Mouse (Mus musculus) midbrain, embryonic 15.5 days (tissue): Measurements from ENCODE around the gene Sorbs1. TPM values are rescaled to one million over a fixed set of nuclear protein-coding genes. Genes with fewer than 3 reads are reported as not detected.

Experiments used
- ATAC-seq: fragments of 200-750 bp; cut with Nextera tagmentation; replicated peaks from 2 replicates; pipeline ENCODE4 v1.8.0; 2017; ENCODE audit warnings: moderate TSS enrichment
- H3K27ac ChIP-seq: fragments of 300-500 bp; sonication (generic); 2 replicates; pipeline ENCODE4 v1.5.1; 2015; ENCODE audit warnings: mild to moderate bottlenecking, inconsistent platforms
- H3K27me3 ChIP-seq: fragments of 300-500 bp; sonication (generic); replicated peaks from 2 replicates; pipeline ENCODE4 v1.6.1; 2015; ENCODE audit warnings: inconsistent platforms
- H3K36me3 ChIP-seq: fragments of 300-500 bp; sonication (generic); replicated peaks from 2 replicates; pipeline ENCODE4 v1.6.1; 2015; ENCODE audit warnings: inconsistent platforms
- H3K4me1 ChIP-seq: fragments of 300-500 bp; sonication (generic); 2 replicates; pipeline ENCODE4 v1.6.1; 2015; ENCODE audit warnings: inconsistent platforms
- H3K4me2 ChIP-seq: fragments of 300-500 bp; sonication (generic); 2 replicates; pipeline ENCODE4 v1.6.1; 2015; ENCODE audit warnings: inconsistent platforms, mild to moderate bottlenecking, moderate library complexity
- H3K4me3 ChIP-seq: fragments of 300-500 bp; sonication (generic); 2 replicates; pipeline ENCODE4 v1.5.1; 2015; ENCODE audit warnings: mild to moderate bottlenecking, inconsistent platforms
- H3K9ac ChIP-seq: fragments of 300-500 bp; sonication (generic); 2 replicates; pipeline ENCODE4 v1.6.1; 2015; ENCODE audit warnings: mild to moderate bottlenecking, inconsistent platforms
- H3K9me3 ChIP-seq: fragments of 300-500 bp; sonication (generic); 2 replicates; pipeline ENCODE4 v1.6.1; 2016; ENCODE audit warnings: inconsistent platforms
- WGBS: fragments of 180-500 bp; shearing (Covaris S2); methylation state at CpG from one replicate; pipeline ENCODE4 v1.1.7; 2015; ENCODE audit warnings: mixed read lengths; 5-methylcytosine and 5-hydroxymethylcytosine counted together
- polyA plus RNA-seq: library from polyadenylated mRNA; unstranded; fragments of >200 nt; fragmentation: Nextera tagmentation; extraction: Ambion mirVana; gene quantifications from 2 replicates; pipeline ENCODE4 v1.2.1, GENCODE M21; 2015

Gene Sorbs1
- polyA plus RNA-seq, 1 experiment from 2014 or later: 93.9 TPM

DNA sequence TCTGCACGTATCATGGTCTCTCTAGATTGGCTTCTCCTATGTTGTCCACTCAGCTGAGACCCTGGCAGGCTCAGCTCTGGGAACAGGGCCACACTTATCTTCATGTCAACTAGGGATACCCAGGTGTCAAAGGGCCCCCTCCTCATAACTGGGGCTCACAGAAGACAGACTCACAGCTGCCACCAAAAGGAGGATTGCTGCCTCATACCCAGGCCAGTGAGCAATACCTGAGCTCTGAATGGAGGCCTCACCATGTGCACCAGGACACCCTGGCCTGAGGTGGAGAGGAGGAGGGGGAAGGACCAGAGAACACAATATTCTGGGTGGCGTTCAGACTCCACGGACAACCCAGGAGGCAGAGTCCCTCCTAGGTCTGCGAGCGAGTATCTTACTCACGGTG is 219.8 kb downstream of the Sorbs1 start:
- no peak overlapping the region for H3K9ac ChIP-seq
- WGBS: 96% methylated on average over 6 of the region's 6 CpGs
- H3K4me1 ChIP-seq: no peaks in the 10 kb centered on the region
- H3K4me2 ChIP-seq: no peak overlapping the region
- no peaks in the 10 kb centered on the region for H3K9me3 ChIP-seq
- 0 out of 2 replicates have a peak, but pooled peaks cover 4% of the 10 kb centered on the region for H3K36me3 ChIP-seq
- no peak overlapping the region for H3K27ac ChIP-seq
- no peak overlapping the region for H3K4me3 ChIP-seq
- H3K27me3 ChIP-seq: no peaks in the 10 kb centered on the region
- ATAC-seq: no peak

DNA sequence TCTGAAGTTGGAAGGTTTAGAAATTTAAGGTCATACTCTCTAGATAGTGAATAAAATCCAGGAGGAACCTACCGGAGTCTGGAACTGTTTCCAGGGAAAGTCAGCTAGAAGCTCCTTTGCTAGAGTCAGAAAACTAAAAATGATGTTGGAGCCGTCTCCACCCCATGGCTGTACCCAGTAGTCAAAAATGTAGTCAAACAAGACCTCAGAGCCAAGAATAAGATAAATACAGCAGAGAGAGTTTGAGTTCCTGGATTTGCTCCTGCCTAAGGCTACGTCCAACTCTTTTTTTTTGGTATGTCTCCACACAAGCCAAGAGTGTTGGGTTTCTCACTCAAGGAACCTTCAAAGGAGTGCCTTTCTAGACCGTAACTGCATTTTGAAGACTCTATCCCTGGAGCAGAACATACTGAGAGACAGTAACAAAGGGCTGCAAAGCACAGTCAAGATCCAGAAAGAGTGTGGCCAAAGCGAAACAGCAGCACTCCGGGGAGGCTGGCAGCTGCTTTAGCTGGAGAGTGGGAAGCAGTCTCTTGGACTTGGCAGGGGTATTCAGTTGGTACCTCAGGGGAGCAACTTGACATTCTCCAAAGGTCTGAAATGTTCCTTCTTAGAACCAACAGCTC is 223.4 kb downstream of the Sorbs1 start:
- Histone ChIP-seq H3K27me3 (no peaks in the 10 kb centered on the region), H3K4me2 (no peak overlapping the region), H3K27ac (no peak overlapping the region), H3K4me1 (no peaks in the 10 kb centered on the region), H3K9ac (no peak overlapping the region), H3K4me3 (no peak overlapping the region), H3K36me3 (0 out of 2 replicates have a peak, but pooled peaks cover 4% of the 10 kb centered on the region), H3K9me3 (no peaks in the 10 kb centered on the region)
- 86% methylated on average over 6 of the region's 6 CpGs for WGBS
- ATAC-seq: no peak

DNA sequence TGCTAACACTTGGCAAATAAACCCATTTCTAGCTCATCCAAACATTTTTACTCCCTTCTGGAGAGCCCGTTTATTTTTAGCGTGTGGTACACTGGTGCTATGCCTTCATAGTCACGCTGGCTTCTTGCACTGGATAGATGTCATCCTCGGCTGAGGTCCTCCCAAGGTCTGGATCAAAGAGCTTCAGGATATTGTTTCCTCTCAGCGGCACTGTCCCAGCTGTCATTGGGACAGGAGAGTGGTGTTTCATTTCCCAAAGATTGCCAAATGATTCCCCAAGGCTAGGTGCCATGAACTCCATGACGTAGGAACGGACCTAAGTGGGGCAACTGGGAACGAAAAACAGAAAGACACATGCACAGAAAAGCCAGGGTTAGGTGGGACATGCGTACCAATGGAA is 225.2 kb downstream of the Sorbs1 start:
- no peak for ATAC-seq

DNA sequence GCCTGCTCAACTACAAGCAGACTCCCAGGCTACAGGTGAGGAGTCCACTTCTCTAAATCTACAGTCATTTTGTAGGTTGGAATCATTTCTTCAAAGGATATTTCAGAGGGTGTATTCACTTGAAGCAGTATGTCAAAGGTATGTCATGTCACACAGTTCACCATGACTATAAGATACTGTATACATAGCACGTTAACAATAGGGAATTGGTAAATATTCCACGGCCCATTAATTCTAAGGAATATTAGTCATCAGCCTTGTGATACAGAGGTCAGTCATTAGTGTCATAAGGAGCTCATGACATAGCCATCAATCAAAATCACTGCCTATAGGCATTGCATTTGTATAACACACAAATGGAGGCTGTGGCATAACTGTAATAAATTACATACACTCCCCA is 228.9 kb downstream of the Sorbs1 start:
- Histone ChIP-seq H3K36me3 (no peaks in the 10 kb centered on the region), H3K27ac (no peak overlapping the region), H3K4me3 (no peak overlapping the region), H3K9ac (no peak overlapping the region), H3K4me2 (no peak overlapping the region), H3K9me3 (no peaks in the 10 kb centered on the region), H3K27me3 (no peaks in the 10 kb centered on the region), H3K4me1 (no peaks in the 10 kb centered on the region)
- ATAC-seq: no peak
- WGBS: 93% methylated on average over 2 of the region's 2 CpGs

More for the DNA sequence above, 225.2 kb downstream of the Sorbs1 start:
- Histone ChIP-seq H3K4me2 (no peak overlapping the region), H3K9ac (no peak overlapping the region), H3K27me3 (no peaks in the 10 kb centered on the region), H3K27ac (no peak overlapping the region), H3K9me3 (no peaks in the 10 kb centered on the region), H3K4me3 (no peak overlapping the region), H3K36me3 (no peaks in the 10 kb centered on the region), H3K4me1 (no peaks in the 10 kb centered on the region)
- WGBS: 95% methylated on average over 9 of the region's 9 CpGs

DNA sequence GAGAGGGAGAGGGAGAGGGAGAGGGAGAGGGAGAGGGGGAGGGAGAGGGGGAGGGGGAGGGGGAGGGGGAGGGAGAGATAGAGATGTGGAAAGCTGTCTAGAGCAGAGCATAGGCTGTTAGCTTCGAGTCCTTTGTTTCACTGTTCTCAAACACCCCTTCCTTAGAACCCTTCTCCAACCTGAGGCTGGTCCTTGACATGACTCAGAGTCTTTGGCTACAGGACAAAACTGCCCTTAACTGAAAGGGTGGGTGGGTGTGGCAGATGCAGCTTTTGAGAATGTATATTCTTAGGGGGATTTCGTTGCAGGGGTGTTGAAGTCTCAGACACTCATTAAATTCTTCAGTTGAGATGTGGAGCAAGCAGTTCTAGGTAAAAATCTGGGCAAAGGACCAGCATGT is 230.2 kb downstream of the Sorbs1 start:
- Histone ChIP-seq H3K27me3 (no peaks in the 10 kb centered on the region), H3K4me1 (no peaks in the 10 kb centered on the region), H3K9ac (no peak overlapping the region), H3K4me2 (no peak overlapping the region), H3K9me3 (no peaks in the 10 kb centered on the region), H3K27ac (no peak overlapping the region), H3K36me3 (no peaks in the 10 kb centered on the region), H3K4me3 (no peak overlapping the region)
- 72% methylated on average over 2 of the region's 2 CpGs for WGBS
- no peak for ATAC-seq

DNA sequence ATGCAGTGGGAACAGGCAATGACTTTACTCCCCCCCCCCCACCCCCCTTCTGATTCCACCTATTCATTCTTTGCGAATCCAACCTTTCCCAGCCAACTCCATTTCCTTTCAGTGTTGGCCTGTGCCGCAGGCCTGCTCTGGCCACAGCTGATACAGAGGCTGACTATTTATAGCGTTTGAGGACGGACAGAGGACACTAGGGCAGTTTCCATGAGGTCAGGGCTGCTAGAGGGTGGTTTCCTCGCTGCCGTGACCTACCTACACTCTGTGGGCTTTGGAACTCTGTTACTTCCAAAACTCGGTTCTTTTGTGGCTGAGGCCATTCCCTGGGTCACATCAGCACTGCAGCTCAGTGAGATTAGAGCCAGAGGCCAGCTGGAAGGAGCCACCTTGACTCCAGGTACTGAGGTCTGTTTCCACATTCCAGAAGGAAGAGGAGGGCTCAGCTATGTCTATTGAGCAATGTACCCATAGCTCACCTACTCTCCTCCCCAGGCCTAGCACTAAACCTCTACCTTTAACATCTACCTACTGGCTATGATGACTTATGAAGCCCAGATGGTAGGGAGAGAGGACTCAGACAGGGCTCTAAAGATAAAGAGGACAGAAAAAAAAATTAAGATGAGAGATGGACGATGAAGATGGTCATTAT is 235.1 kb downstream of the Sorbs1 start:
- Histone ChIP-seq H3K4me1 (no peaks in the 10 kb centered on the region), H3K4me3 (no peak overlapping the region), H3K27ac (no peak overlapping the region), H3K27me3 (no peaks in the 10 kb centered on the region), H3K9ac (no peak overlapping the region), H3K36me3 (no peaks in the 10 kb centered on the region), H3K9me3 (no peaks in the 10 kb centered on the region), H3K4me2 (no peak overlapping the region)
- WGBS: 90% methylated on average over 8 of the region's 8 CpGs
- ATAC-seq: no peak

DNA sequence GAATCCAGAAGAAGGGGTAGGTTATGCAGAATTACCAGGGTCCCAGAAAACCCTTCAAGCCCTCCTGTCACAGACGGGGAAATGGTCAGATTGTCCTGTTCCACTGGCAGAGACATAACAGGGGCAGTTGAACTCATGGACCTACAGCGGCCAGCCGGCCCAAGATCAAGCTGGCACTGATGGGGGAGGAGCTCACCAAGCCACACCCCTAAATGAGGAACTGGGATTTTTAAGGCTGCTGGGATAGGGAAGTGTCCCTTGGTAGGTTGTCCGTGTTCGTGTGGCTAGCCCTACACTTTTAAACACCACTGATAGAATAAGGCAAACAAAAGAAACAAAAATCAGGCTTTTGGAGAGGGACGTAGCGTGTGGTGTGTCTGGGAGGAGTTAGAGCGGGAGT is 236.1 kb downstream of the Sorbs1 start:
- H3K27me3 ChIP-seq: peaks cover 5% of the 10 kb centered on the region
- no peak overlapping the region for H3K4me3 ChIP-seq
- H3K9ac ChIP-seq: no peak overlapping the region
- 89% methylated on average over 8 of the region's 8 CpGs for WGBS
- H3K4me1 ChIP-seq: no peaks in the 10 kb centered on the region
- H3K36me3 ChIP-seq: no peaks in the 10 kb centered on the region
- no peaks in the 10 kb centered on the region for H3K9me3 ChIP-seq
- H3K4me2 ChIP-seq: no peak overlapping the region
- ATAC-seq: no peak
- H3K27ac ChIP-seq: no peak overlapping the region

DNA sequence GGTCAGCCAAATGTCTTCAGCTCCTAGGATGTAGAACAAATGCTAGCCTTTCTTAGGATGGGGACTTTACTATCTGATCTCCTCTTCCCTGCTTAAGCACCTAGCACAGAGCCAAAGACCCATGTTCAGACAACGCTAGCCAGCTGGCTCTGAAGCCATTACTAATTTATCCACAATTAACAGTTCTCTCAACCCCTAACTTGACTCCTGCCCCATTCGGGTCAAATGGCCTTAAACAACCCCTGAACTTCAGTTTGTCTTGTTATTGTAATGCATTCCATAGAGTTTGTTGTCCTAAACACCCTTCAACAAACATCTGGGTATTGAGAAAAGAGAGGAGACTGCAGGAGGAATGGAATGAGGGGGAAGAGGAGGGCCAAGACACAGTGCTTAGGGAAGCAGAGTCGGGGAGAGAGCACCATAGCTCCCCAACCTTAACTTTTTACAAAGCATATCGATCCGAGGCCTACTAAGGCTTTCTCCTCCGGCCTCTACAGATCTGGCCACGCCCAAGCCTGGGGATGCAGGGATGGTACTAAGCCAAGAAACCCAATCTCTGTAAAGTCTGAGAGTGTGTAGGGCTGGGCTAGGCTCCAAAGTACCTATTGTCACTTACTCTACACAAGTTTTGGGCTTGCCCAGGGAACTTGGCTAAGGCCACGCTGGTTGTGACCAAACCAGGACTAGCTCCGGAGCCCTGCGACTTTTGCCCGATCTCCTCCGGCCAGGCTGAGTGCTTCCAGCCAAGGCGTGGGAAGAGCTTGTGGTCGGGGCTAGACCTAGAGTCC is 238.0 kb downstream of the Sorbs1 start:
- no peak overlapping the region for H3K9ac ChIP-seq
- WGBS: 92% methylated on average over 14 of the region's 14 CpGs
- peaks cover 22% of the 10 kb centered on the region for H3K27me3 ChIP-seq
- no peak for ATAC-seq
- no peaks in the 10 kb centered on the region for H3K9me3 ChIP-seq
- H3K36me3 ChIP-seq: no peaks in the 10 kb centered on the region
- no peak overlapping the region for H3K4me2 ChIP-seq
- H3K4me3 ChIP-seq: no peak overlapping the region
- peaks cover 12% of the 10 kb centered on the region for H3K4me1 ChIP-seq
- H3K27ac ChIP-seq: no peak overlapping the region

DNA sequence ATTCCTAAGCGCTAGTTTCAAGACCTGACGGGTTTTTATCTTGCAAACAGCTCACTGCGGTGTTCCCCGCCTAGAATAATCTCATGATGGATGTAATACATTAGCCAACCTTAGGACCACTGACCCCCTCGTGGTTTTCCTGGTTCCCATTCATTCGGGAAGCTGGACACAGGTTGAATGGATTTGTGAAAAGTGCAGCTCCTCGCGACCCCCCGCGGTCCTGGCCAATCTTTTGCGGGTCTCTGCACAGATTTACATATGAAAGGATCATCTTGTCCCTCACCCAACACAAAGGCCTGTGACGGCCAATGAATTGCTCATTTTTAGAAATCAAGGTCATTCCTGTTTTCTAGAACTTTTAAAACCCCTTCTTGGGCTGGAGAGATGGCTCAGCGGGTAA is 240.9 kb downstream of the Sorbs1 start:
- Histone ChIP-seq H3K4me3 (no peak overlapping the region), H3K27ac (no peak overlapping the region), H3K36me3 (no peaks in the 10 kb centered on the region), H3K9ac (no peak overlapping the region), H3K4me1 (peaks cover 17% of the 10 kb centered on the region), H3K9me3 (no peaks in the 10 kb centered on the region), H3K4me2 (no peak overlapping the region), H3K27me3 (peaks cover 34% of the 10 kb centered on the region)
- ATAC-seq: no peak
- WGBS: 12% methylated on average over 13 of the region's 13 CpGs

DNA sequence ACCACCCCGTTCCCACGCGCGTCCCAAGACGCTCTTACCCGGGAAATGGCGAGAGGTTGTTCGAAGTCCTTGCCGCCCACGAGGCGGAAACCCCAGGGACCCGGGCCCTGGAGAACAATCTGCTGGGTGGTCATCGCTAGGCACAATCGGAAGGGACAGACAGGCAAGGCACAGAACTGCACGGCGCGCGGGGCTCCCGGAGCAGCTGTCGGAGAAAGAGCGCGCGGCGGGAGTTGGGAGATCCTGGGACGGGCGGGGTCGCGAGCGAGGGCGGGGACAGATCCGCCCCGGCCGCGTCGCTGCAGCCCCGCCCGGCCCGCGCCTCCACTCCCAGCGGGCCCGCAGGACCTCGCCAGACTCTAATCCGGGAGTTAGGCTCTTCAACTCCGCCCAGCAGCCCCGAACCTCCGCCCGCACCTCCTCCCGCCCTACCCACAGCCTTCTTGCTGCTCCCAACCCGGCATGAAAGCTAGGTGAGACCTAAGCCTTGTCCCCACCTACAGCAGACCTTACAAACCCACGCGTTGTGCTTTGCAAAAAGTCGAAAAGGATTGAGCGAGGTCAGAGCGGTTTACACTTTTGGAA is 242.2 kb downstream of the Sorbs1 start, which contains the start of gene Pdlim1:
Gene Pdlim1, minus strand, starts transcription at position 535 of the 585 bp plus-strand sequence.
- H3K9me3 ChIP-seq: no peaks in the 10 kb centered on the region
- H3K27me3 ChIP-seq: peaks cover 34% of the 10 kb centered on the region
- under 1% methylated on average over 41 of the region's 54 CpGs for whole genome bisulfite sequencing

DNA sequence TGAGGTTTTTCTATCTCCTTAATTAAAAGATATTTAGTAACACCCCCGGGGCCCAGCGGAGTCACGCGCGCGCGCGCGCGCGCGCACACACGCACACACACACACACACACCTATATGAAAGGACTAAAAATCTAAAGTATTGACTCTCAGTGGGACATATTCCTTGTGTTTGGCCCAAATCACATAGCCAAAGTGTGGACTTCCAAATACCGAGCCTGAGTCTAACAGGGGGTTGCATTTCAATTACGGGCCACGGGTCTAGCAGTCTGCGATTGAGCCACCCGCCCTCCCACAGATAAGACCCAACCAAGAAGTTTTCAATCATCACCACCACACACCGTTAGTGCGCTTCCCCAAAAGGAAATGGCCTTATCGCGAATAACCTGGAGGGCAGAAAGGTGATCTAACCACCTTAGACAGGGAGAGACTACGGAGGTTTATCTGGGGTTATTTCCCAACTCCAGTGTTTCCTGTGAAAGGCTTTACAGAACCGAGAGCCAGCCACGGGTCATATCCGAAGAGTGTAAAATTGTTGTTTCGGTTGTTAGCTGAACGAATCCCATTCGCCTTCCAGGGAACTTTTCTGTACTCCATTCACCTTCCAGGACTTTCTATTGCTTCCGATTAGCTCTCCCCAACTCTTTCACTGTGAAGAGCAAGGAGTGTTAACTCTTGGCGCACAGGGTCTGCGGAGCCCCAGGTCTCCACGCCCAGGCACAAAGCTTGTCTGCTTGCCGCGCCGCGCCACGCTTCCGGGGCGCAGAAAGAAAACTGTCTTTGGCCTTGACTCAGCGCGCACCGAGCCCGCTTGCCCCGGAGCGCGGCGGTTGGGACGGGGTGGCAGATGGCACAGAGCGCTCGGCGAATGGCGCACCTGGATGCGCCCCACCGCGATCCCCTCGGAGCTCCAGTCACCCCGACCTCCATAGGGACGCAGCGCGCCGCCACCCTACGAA is 242.9 kb downstream of the Sorbs1 start:
- no peak overlapping the region for H3K27ac ChIP-seq
- H3K4me1 ChIP-seq: peaks cover 17% of the 10 kb centered on the region
- peak overlapping the region; percentile 94 for H3K4me2 ChIP-seq
- H3K4me3 ChIP-seq: peak overlapping the region; percentile 53
- peak; percentile 62 for ATAC-seq
- H3K9ac ChIP-seq: peak overlapping the region; percentile 34; the same call in 1 of the 2 replicates
- peaks cover 34% of the 10 kb centered on the region for H3K27me3 ChIP-seq
- 7% methylated on average over 63 of the region's 63 CpGs for WGBS
- H3K9me3 ChIP-seq: no peaks in the 10 kb centered on the region
- no peaks in the 10 kb centered on the region for H3K36me3 ChIP-seq

More for the DNA sequence above, 242.2 kb downstream of the Sorbs1 start, which contains the start of gene Pdlim1:
- Histone ChIP-seq H3K4me2 (peak within 1 kb of the TSS; percentile 94), H3K36me3 (no peaks in the 10 kb centered on the region), H3K27ac (no peak within 1 kb of the TSS), H3K9ac (peak within 1 kb of the TSS; percentile 34; the same call in 1 of the 2 replicates), H3K4me1 (peaks cover 17% of the 10 kb centered on the region), H3K4me3 (peak within 1 kb of the TSS; percentile 53)
- ATAC-seq: peak; percentile 80
